Mouse (Mus musculus): ENCODE measurements around the gene Zmiz1.

GRCm38 (mm10) chr14:25472096-25472861, 13.3 kb downstream of the Zmiz1 start:
- TF ChIP-seq CTCF (IDR thresholded peaks at IDR 0.05; ENCODE audit: low read depth), result no peak
- TF ChIP-seq EP300 (IDR thresholded peaks at IDR 0.05; ENCODE audit: low read depth), result no peak
